Mouse (Mus musculus): Measurements from ENCODE around the gene 1700003E16Rik. TPM values are rescaled to one million over a fixed set of nuclear protein-coding genes. Genes with fewer than 3 reads are reported as not detected.

Gene 1700003E16Rik
- total RNA-seq, 2 experiments from 2014 or later = 28.8 to 30.2 TPM

DNA sequence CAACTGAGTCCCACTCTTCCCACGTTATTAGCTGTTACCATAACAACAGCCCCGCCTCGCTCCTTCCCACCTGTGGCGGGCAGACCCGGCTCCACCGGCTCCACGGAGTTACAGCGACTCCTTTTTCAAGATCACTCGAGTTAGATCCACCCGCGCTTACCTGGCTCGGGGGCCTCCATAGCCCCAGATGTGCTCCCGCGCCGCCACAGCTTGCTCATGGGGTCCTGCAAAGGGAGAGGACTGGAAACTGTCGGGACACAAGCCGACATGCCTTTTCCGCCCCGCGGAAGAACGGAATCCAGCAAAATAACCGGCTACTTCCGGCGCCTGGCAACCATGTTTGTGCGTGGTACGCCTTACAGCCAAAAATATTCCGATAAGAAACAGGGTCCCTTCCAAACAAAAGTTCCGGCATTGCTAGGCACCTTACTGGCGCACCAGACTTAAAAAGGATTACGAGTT is 31.3 kb upstream of the 1700003E16Rik start:
- intact Hi-C loops (cut with DNase I) = no loop called here
- DNase-seq (ENCODE audit: low spot score in 2 of 2) = peak; percentile 88 to 92

DNA sequence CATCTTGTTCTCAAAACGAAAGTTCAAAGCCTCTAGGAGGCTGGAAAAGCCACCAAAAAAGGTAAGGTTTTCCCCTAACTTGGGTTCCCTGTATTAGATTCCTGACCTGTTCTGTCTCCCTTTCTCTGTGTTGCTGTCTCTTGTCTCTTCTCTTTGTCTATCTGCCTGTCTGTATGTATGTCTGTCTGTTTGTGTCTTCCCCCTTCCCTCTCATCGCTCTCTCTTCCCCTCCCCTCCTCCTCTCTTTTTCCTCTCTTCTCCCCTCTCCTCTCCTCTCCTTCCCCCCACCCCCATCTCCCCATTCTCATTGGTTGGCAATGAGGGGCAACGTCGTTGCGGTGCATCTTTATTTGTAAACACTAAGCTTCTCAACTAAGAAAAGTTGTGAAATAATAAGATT is 30.9 kb upstream of the 1700003E16Rik start, which contains the start of gene Ino80b:
Ino80b (minus strand) TSS at position 101 of the 400 bp plus-strand sequence.
- intact Hi-C loops (cut with DNase I) = no loop called here
- no peak for DNase-seq (ENCODE audit: low spot score in 2 of 2)

DNA sequence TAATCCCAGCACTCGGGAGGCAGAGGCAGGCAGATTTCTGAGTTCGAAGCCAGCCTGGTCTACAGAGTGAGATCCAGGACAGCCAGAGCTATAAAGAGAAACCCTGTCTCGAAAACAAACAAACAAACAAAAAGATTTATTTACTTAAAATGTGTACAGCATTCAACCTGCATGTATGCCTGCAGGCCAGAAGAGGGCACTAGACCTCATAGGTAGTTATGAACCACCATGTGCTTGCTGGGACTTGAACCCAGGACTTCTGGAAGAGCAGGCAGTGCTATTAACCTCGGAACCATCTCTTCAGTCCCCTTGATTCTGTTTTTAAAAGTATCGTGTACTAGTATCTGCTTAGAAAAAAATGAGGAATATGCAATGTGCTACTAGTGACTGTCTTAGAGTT is 28.8 kb upstream of the 1700003E16Rik start:
- DNase-seq (ENCODE audit: low spot score in 2 of 2) = no peak
- intact Hi-C loops (cut with DNase I) = no loop called here

DNA sequence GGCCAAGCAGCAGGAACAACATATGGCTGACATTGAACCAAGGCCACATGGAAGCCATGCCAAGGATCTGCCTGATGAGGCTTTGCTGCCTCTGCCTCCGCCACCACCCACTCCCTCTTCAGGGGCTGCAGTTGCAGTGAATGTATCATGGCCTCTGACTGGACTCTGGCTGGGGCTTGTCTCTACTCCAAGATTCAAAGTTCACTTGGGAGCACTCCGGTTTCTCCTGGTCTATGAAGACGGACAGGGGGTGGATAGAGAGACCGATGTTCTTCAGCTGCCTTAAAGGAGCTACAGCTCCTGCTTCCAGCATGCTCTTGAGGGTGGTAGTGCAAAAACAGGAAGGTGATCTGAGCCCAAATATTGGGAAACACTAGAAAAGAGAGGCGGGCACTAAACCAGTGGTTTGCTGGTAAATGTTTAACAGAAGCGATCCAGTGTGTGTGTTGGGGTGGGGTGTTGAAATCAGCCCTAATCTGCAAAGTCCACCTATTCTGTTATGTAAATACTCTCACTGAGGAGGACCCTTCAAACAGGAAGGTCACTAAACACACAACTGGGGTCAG is 24.7 kb upstream of the 1700003E16Rik start:
- no peak for DNase-seq (ENCODE audit: low spot score in 2 of 2)
- intact Hi-C loops (cut with DNase I) = no loop called here

DNA sequence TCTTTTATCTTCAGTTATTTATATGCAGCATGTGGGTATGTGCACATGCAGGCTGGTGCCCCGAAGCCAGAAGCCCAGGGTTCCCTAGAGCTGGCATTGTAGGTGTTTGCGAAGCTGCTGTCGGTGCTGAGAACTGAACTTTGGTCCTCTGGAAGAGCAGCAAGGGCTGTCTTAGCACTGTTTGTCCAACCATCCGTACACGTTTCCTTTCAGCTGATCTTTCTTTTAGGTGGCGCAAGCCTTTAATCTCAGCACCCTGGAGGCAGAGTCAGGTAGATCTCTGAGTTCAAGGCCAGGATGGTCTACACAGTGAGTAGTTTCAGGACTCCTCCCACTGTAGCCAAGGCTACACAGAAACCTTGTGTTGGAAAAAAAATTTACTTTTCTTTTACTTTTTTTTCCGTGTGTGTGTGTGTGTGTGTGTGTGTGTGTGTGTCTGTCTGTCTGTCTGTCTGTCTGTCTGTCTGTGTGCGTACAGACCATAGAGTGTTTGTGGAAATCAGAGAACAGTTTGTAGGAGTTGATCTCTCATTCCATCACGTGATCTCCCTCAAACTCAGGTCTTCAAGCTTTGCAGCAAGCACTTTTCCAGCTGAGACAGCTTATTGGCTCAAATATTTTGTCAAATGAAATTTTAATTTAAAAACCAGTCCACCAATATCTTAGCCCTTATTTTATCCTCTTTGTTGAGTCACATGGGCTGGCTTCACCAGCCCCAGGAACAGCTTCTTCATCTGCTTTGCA is 23.9 kb upstream of the 1700003E16Rik start:
- intact Hi-C loops (cut with DNase I) = no loop called here
- no peak for DNase-seq (ENCODE audit: low spot score in 2 of 2)

DNA sequence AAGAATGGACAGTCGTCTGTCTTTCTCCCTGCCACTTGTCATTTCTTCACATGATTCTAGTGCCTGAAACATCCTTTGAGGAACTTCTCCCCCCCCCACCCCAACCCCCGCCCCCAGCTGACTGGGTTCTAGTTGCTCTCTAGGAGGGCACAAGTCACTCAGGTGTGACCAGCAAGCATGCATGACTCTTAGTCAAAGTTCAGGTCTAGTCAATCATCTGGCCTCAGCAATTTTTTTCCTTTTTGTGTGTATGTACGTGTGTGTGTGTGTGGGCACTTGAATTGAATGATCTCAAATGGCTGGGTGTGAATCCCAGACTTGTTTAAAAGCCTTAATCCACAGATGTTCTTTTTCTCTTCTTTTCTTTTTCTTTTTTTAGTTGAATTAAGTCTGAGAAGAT is 22.0 kb upstream of the 1700003E16Rik start:
- intact Hi-C loops (cut with DNase I) = no loop called here
- no peak for DNase-seq (ENCODE audit: low spot score in 2 of 2)

DNA sequence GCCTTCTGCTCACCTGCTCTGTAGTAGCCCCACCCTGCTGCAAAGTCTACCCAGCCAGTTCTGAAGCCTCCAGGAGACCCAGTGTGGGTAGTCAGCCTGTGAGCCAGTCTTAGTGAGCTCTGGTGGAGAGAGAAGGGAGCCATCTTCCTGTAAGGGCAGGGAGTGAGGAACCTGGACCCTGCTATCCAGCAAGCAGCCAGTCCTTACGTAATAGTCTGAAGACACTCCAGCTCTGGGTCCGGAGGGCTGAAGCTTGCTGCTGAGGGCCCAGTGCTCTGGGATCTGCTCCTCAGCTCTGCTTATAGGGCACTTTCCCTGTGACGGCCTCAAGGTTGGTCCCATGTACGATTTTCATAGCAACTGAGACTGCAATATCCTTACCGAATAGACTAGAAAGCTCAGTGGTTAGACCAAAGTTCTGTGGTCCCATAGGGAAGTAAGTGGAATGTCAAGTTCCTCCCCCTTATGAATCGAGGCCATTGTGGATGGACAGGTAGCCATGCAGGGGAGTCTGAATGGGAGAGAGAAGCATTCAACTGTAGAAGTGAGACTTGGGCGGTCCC is 21.2 kb upstream of the 1700003E16Rik start, which contains the start of gene Rtkn:
Rtkn (plus strand) TSS at position 513 of the 563 bp plus-strand sequence.
- intact Hi-C loops (cut with DNase I) = no loop called here

DNA sequence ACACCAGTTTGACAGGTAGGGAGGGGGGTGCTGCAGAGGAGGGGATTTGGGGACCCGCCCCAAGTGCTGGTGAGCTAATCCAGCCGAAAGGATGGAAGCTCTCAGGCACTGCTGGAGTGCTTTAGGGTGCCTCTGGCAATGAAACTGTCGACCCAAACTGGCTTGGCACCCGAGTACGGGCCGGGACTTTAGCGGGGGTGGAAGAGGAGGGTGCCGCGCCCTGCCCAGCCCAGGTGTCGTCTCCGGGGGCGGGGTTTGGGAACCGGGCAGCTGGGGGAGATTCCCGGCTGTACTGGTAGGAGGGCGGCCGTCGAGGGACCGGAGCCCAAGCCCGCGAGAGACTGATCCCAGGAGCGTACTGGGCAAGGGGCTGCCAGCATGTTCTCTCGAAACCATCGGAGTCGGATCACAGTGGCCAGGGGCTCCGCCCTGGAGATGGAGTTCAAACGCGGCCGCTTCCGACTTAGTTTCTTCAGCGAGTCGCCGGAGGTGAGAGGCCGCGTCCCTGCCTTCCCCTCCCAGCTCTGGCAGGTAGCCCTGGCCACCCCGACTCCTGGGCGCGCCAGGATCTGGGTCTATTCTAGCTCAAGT is 20.5 kb upstream of the 1700003E16Rik start:
- no peak for DNase-seq (ENCODE audit: low spot score in 2 of 2)
- intact Hi-C loops (cut with DNase I) = no loop called here

More for the DNA sequence above, 21.2 kb upstream of the 1700003E16Rik start, which contains the start of gene Rtkn:
- DNase-seq (ENCODE audit: low spot score in 2 of 2) = no peak

DNA sequence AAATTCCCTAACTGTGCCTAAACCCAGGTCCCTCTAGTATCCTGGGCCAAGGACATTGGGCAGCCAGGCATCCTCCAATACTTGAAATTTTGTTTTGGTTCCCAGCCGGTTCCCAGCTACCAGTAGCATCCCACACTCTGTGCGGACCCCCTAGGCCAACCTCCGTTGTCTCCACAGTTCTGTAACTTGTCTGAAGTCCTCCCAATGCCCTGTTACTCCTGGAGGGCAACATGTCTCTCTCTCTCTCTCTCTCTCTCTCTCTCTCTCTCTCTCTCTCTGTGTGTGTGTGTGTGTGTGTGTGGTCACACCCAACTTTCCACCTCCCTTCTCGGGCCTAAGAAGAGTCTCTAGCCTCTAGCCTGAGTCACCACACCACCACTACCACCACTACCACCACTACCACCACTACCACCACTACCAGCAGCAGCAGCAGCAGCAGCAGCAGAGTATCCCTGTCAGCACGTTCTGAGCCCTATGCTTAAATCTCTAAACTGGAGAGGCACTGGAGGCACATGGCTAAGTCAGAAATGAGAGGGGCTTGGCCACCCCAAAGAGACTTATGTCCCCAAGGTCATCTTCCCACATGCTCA is 19.8 kb upstream of the 1700003E16Rik start:
- no peak for DNase-seq (ENCODE audit: low spot score in 2 of 2)
- intact Hi-C loops (cut with DNase I) = no loop called here

DNA sequence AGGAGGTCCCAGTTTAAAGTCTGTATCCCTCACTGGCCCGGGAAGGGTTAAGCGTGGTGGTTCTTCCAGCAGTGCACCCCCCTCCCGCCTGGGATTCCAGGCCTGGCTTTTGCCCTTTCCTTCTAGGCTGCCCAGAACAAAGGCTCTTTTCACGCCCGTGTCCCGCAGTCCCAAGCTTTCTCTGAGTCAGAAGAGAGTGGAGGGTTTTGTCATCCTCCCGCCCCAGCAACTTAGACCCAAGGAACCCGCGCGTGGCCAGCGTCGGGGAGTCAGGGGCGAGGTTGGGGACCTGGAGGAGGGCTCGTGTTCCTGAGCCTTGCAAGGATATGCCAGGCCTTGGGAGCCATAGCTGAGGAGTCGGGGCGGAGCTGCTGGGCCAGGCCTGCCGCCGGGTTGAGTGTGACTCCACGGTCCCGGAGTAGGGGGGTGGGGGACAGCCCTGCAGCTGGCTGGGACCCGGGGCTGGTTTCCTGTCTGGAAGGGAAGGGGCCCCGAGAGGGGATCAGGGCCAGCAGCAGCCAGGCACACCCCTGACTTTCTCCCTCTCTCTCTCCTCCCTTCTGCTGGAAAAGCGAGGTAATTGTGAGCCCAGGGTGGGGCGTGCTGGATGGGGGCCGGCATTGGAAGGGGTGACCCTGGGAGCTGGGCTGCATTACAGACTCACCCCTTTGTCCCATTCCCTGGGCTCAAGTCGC is 19.2 kb upstream of the 1700003E16Rik start:
- DNase-seq (ENCODE audit: low spot score in 2 of 2) = no peak
- intact Hi-C loops (cut with DNase I) = no loop called here

DNA sequence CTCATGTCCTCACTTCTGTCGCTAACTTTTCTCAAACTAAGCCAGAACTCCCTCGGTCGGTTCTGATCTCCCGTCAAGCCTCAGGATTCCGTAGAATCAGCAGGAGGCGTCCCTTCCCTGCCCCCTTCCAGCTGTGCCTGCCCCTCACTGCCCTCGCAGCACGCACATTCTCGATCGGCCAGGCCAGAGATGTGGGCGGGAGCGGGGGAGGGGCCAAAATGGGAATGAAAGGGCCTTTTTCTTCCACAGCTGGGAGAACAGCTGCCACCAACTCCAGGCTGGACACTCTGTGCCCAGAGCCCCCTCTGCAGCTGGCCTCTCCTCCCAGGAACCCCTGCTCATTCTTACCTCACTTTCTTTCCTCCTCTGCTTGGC is 18.6 kb upstream of the 1700003E16Rik start:
- intact Hi-C loops (cut with DNase I) = no loop called here
- peak in 1 of 2 experiments; percentile 69 for DNase-seq (ENCODE audit: low spot score in 2 of 2)

DNA sequence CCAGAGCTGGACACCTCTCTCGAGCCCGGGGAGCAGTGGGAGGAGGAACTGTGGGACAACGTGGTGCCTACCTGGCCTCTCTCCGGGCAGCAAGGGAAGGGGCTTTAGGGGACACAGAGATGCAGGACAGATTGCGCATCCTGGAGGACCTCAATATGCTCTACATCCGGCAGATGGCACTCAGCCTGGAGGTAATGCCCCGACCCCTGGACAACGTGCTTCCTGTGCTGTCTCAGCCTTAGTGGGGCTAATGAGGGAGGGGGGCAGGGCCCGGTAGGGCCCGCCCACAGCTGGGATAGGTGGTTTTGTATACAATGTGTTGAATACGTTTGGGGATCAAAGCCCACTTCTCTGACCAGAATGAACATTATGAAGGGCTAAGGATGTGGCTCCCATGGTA is 18.1 kb upstream of the 1700003E16Rik start:
- intact Hi-C loops (cut with DNase I) = no loop called here

DNA sequence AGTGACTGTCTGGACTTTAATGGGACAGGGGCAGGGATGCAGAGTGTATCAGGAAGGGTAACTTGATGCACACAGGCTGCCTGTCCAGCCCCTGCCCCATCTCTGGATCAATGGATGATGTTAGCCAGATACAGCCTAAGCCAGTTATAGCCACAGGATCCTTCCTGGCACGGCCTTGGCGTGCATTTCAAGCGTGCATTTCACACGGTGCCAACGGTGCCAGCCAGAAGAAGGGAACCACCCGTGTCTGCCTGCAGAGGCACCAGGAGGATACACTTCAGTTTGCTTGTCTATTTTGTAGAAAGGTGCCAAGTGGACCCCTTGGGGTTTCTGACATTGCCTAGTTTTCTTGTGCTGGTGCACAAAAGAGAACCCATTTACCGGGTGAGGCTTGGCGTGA is 16.2 kb upstream of the 1700003E16Rik start:
- no peak for DNase-seq (ENCODE audit: low spot score in 2 of 2)
- intact Hi-C loops (cut with DNase I) = no loop called here

More for the DNA sequence above, 18.1 kb upstream of the 1700003E16Rik start:
- no peak for DNase-seq (ENCODE audit: low spot score in 2 of 2)

DNA sequence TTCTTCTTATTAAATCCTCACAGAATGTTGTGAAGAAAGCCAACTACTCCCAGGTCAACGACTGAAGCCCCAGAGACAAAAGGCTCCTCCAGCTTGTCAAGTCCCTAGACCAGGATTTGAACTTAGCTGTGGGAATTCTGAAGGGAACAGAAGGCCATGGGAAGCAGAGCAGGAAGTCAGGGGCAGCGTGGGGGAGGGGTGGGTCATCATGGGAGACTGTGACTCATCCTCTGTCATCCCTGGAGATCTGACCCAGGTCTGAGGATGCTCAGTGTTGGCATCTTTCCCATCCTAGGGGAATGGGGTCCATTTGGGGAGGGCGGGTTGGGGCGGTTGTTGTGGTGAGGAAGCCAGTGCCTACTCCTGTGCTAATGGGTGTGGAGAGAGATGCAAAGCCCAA is 14.6 kb upstream of the 1700003E16Rik start:
- intact Hi-C loops (cut with DNase I) = no loop called here
- no peak for DNase-seq (ENCODE audit: low spot score in 2 of 2)

DNA sequence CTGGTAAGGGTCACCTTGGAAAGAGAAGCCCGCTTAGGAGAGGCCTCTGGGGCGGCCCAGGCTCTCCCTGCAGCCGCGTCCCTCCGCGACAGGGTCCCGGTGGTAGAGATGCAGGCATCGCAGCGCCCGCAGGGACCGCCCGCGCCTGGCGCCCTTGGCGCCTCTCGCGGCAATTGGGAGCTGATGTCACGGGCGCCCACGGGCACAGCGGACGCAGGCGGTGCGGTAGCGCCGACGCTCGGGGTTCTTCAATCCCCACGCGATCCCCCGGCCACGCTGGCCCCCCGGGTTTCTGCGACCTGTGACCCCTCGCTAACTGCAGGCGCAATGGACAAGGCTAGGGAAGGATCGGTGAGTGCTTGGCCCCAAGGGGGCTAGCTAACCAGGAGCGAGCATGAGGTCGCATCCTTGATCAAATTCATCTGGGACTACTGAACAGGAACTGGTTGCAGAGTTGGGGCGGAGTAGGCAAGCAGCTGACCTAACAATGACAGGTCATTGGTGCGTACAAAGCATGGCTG is 13.9 kb upstream of the 1700003E16Rik start:
- peak; percentile 74 to 80 for DNase-seq (ENCODE audit: low spot score in 2 of 2)
- intact Hi-C loops (cut with DNase I) = no loop called here

DNA sequence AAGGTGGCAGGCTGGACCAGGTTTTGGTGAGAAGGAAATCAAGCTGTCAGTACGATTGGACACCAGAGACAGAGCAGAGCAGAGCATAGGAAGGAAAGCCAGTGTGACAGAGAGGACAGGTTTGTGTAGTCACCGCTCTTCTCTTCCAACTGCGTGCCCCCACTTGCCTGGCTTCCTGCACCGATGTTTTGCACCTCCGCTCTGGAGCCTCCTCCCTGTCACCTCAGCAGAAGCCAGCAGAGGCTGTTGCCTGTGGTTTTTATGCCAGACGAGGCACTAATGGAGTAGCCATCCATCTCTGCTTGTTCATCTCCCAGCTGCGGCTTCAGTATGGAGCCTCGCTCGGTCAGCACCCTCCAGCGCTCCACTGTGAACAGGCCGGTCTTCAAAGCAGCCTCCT is 13.3 kb upstream of the 1700003E16Rik start:
- intact Hi-C loops (cut with DNase I) = no loop called here
- DNase-seq (ENCODE audit: low spot score in 2 of 2) = peak in 1 of 2 experiments; percentile 75

DNA sequence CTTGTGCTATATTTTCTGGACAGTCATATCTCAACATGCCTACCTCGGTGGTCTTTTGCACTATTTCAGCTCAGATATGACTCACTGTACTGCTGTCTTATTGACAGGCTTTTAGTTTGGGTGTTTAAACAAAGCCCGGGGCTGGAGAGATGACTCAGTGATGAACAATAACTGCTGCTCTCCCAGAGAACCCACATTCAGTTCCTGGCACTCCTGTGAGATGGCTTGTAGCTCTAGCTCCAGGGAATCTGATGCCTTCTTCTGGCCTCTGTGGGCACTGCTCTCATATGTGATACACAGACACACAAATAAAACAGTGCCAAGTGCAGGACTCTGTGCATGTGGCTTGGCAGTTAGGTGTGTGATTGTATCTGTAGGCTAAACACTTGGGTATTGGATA is 11.0 kb upstream of the 1700003E16Rik start:
- peak in 1 of 2 experiments; percentile 69 for DNase-seq (ENCODE audit: low spot score in 2 of 2)
- intact Hi-C loops (cut with DNase I) = no loop called here

DNA sequence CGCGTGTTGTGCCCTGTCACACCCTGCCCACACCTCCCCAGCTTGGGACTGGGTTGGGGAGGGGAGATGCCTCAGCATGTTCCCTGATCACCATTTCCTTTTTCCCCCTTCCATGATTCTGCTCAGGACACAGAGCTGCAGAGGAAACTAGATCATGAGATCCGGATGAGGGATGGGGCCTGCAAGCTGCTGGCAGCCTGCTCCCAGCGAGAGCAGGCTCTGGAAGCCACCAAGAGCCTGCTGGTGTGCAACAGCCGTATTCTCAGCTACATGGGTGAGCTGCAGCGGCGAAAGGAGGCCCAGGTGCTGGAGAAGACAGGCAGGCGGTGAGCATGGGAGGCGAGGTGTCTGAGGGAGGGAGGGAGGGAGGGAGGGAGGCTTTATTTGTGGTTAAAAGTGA is 10.4 kb upstream of the 1700003E16Rik start:
- intact Hi-C loops (cut with DNase I) = no loop called here
- no peak for DNase-seq (ENCODE audit: low spot score in 2 of 2)

DNA sequence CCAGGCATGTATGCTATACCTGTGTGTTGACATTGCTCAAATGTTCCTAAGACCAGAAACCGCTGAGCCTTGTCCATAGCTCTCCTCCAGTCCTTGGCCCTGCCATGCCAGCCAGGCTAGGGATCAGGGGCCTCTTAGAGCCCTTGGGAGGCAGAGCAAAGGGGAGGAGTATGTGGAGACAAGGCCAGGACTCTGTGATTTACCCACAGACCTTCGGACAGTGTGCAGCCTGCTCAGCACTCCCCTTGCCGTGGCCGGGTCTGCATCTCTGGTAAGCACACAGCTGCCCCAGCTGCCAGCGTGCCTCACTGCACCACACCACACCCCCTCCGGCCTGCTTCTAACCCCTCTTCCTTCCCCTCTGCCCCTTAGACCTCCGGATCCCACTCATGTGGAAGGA is 8.9 kb upstream of the 1700003E16Rik start:
- intact Hi-C loops (cut with DNase I) = no loop called here
- no peak for DNase-seq (ENCODE audit: low spot score in 2 of 2)
